Mouse (Mus musculus): ENCODE measurements around the gene Olfr803.

GRCm38 (mm10) chr10:129657394-129657793 lies 36.7 kb downstream of the Olfr803 start, which contains the start of gene Olfr800:
- TF ChIP-seq TAL1 (conservative IDR thresholded peaks at IDR 0.05; ENCODE audit: low read depth, low read length), result no peak
- TF ChIP-seq CTCF (IDR thresholded peaks at IDR 0.05; ENCODE audit: low read depth, low read length), result no peak
- TF ChIP-seq POLR2AphosphoS5 (IDR thresholded peaks at IDR 0.05; ENCODE audit: insufficient replicate concordance, low read depth, low read length), result no peak
- no peak for TF ChIP-seq GATA1 (IDR thresholded peaks at IDR 0.05; ENCODE audit: borderline replicate concordance, low read length)

Measured in G1E (cell line).